Mouse (Mus musculus): ENCODE measurements at regions not wholly inside any gene's neighbourhood (a gene's known extent, or its start where the extent isn't known, plus 50 kb on each side); places are given as distances from the start of the nearest gene placed in this dataset.
"Not testable (repeated sequence)": the region's sequence is repeated elsewhere in the genome, so short reads cannot be mapped to it uniquely, and the experiment has no call there.

DNA sequence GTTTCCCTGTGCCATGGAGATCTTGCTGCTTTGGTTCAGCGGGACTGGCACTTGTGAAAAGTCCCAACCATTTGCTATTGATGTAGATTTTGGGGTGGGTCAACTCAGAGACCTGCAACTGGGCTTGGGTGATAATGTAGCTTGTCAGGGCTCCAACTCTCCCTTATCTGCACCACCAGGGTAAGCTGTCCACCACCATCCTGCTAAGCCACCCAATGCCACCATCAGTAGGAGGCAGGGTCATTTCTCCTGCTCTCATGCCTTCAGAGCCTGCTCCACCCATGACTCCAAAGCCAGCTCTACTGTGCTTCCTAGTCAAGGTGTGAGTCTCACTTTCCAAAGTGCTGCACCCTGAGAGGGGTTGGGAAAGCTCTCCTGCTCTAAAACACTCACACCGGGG is 776.2 kb downstream of the Diaph2 start:
- no peak for DNase-seq (ENCODE audit: low read depth)

DNA sequence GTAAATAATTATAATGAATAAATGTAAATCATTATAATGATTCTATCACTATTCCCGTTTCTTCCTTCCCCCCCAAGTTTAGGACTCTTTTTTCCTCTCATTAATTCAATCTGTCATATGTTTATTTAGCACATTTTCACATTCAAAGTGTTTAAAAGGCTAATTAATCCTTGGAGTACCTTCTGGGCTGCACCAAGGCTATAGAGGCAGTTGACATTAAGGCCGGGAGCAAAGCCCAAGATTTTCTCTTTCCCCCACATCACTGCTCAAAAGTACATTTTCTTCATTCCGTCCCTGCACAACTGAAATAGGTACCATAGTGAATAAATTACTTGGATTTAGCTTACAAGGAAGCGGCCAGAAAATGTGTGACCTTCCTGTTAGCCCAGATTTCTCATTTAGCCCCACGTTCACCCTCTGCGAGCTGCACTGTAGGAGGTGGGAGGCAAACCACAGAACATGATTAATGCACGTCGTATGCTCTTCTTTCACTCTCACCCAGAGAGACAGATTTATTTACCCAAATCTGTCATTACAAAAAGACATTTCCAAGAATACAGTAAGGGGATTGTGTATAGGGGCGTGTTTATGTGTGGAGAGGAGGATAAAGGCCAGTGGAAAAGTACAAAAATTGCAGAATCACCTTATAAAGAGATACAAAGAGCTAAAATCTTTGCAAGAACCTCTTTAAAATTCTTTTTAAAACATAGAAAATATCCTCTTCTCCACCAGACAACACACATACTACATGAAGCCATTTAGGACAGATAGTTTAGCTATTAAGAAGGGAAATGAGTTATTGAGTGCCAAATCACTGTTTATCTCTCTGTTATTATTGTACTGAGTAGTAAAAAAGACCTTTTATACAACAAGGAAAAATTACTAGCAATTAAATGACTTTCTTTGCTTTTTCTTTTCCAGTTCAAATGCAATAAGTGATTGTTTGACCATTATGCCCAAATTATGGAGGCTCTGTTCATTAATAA is 783.9 kb downstream of the Diaph2 start:
- DNase-seq (ENCODE audit: low read depth): no peak

GRCm38 (mm10) chrX:130538771-130539170 is 789.2 kb downstream of the Diaph2 start:
- DNase-seq (ENCODE audit: low read depth): not testable (repeated sequence)

DNA sequence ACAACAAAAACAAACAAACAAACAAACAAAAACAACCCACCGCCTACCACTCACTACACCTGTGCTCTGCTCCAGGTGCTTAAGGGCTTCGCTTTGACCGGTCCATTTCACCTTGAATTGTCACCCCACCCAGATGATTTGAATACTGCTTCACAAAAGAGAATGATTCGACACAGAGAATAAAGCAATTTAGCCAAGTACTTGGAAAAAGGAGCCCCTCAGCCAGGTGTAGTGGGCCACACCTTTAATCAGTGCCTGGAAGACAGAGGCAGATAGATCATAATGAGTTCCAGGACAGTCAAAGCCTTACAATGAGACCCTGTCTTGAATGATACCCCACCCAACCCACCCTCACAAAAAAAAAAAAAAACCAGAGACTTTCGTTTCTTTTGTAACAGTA is 798.5 kb downstream of the Diaph2 start:
- DNase-seq (ENCODE audit: low read depth): no peak

GRCm38 (mm10) chrX:130549275-130549674 is 799.7 kb downstream of the Diaph2 start:
- DNase-seq (ENCODE audit: low read depth): peak; percentile 76

DNA sequence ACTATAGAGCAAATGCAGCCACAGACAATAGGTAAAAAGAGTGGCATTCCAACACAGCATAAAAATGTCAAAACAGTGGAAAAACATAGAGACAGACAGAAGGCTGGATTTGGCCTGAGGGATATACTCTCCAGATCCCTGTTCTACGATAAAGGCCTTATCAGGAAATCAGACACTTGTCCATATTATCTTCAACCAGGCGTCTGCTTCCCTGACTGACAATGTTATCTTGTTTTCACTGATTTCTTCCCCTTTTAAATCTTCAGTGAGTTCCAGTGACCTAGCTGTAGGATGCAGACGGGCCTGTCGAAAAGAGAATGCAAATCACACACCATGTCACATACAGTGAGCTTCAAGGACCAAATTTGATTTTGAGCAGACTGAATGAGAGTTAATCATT is 800.4 kb downstream of the Diaph2 start:
- DNase-seq (ENCODE audit: low read depth): no peak

DNA sequence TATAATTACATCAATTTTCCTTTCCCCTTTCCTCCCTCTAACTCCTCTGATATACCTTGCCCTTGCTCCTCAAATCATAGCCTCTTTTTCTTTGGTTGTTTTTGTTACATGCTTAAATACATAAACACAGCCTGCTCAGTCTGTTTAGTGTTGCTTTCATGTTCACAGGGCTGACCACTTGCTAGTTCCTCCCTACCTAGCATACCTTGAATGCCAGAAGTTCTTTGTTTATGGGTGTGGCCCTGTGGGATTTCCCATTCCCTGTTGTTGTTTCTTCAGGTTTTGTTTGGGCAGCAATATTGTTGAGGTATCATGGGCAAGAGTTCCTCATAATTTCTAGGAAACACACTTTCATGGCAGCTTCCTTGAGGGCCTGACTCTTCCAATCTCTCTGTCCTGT is 807.7 kb downstream of the Diaph2 start:
- DNase-seq (ENCODE audit: low read depth): no peak

DNA sequence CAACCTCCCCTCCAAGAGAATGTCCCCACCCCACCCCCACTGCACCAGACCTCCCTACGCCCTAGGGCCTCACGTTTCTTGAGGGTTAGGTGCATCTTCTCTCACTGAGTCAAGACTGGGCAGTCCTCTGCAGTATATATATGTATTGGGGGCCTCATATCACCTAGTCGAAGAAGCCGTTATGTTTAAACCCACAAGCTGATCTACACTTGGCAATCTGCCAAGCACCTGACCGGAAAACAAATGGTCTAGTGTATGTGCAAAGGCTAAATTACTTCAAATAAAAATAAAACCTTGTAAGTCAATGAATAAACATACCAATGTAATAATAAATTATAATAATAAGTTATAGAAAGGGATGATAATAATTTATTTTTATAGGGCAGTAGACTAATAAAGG is 828.2 kb downstream of the Diaph2 start:
- no peak for DNase-seq (ENCODE audit: low read depth)

- no peak for DNase-seq (ENCODE audit: low read depth)
Measured at GRCm38 (mm10) chrX:130596631-130597030, 847.1 kb downstream of the Diaph2 start.

DNA sequence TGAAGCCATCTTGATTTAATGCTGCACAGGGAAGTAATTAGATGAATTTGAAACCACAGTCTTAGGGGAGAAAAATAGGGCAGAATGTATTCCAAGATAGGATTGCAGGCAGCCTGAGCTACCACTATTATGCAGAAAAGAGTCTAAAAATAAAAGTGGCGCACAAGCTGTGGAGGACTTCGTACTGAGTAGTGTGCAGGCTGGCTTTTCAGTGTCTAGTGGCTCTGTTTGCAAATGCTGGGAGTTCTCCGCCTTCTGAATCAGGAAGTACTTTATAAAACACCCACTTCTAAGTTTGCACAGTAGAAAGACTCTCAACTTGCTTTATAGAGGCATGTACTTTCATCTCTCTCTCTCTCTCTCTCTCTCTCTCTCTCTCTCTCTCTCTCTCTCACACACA is 852.4 kb downstream of the Diaph2 start:
- no peak for DNase-seq (ENCODE audit: low read depth)

- no peak for DNase-seq (ENCODE audit: low read depth)
Measured at GRCm38 (mm10) chrX:130638513-130638912, 889.0 kb downstream of the Diaph2 start.

DNA sequence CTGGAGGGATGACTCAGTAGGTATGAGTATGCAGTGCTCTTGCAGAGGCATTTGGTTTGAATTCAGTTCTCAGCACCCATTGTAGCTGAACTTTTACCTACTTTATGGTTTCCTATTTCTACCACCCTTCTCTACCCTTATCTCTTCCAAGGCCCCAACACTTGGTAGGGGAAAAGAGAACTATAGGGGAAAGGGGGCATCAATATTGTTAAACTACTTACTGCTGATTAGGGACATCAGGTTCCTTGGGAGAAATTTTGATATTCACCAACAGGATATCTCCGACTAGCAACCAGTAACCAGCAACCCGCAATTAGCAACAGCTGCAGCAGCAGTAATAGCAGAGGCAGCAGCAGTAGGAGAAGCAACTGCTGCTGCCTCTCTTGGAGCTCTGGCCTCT is 906.3 kb downstream of the Diaph2 start:
- DNase-seq (ENCODE audit: low read depth): no peak

- no peak for DNase-seq (ENCODE audit: low read depth)
Measured at GRCm38 (mm10) chrX:130684381-130684780, 934.8 kb downstream of the Diaph2 start.

DNA sequence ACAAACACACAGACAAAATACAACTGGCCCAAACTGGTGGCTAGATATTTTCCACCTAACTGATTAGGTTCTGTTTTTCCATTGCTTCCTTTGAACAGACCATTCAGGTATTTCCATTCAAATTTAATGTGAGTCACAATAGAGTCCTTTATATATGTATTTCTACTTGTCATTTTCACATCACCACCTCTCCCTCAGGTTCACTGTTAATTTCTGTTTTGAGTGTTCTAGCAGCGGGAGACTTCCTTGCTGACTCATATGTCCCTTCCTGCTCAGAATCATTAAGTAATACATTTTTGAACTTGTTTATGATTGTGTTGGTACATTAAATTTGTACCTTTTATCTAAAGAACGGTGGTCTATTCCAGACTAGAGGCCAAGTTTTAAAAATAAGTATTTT is 959.4 kb downstream of the Diaph2 start:
- peak; percentile 2 for DNase-seq (ENCODE audit: low read depth)

- DNase-seq (ENCODE audit: low read depth): peak; percentile 0
Measured at GRCm38 (mm10) chrX:130744132-130744531, 994.6 kb downstream of the Diaph2 start.

All from induced T-regulatory cell, adult 2 months (primary cell).